Mouse (Mus musculus): ENCODE measurements around the gene Mtcl1. TPM values are rescaled to one million over a fixed set of nuclear protein-coding genes. Genes with fewer than 3 reads are reported as not detected.

Gene Mtcl1
- polyA plus RNA-seq, 1 experiment = 6.2 TPM

DNA sequence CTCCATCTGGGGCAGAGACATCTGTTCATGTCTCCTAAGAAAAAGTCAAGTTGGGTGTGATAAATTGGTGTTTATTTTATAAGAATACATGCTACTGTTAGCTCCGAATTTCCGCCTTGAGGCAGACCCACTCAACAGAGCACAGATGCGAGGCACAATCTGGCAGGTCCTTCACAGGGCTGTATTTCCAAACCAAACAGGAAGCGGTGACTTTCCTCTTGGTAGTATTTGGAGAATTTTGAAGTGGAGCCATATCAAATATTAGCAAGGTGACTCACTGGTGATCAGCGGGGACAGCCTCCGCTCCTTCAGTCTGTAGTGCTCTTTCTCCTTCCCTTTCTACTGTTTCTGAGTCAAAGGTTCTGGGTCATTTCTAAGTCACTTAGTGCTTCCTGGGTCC is 97.3 kb downstream of the Mtcl1 start:
- H3K36me3 ChIP-seq (ENCODE audit: control insufficient read depth, insufficient read depth, low read length) = no peaks in the 10 kb centered on the region
- no peak for TF ChIP-seq POLR2A (IDR thresholded peaks at IDR 0.05; ENCODE audit: control insufficient read depth, extremely low read depth, insufficient read depth, low read length, poor library complexity)
- no peak for TF ChIP-seq CTCF (IDR thresholded peaks at IDR 0.05; ENCODE audit: borderline replicate concordance, control insufficient read depth, extremely low read depth, insufficient read depth, low read length, poor library complexity)
- H3K4me3 ChIP-seq (ENCODE audit: control insufficient read depth, insufficient read depth, low read length) = no peak overlapping the region
- no peaks in the 10 kb centered on the region for H3K27me3 ChIP-seq (ENCODE audit: control insufficient read depth, insufficient read depth, low read length)
- 91% methylated on average over 6 of the region's 6 CpGs for WGBS
- no peaks in the 10 kb centered on the region for H3K4me1 ChIP-seq (replicated peaks; ENCODE audit: control insufficient read depth, insufficient read depth, low read length)
- no peak overlapping the region for H3K27ac ChIP-seq (ENCODE audit: control insufficient read depth, insufficient read depth, low read length)
- no peak for DNase-seq

DNA sequence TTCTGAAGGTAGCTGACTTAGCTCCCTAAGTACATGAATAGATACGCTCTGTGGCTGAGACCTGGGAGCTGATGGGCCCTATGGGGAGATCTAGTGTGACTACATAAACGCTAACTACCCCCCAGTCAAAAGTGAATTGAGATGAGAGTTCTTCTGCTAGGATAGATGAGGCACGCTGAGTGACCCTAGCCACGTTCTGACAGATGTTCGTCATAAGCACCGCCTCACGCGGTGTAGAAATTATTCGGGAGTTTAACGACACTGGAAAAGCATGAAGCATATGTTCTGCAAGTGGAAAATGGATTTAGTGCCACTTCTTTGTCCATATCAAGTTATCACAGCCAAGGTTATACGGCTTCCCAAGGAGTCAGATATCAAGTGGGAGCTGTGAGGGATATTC is 98.9 kb downstream of the Mtcl1 start:
- DNase-seq = no peak
- TF ChIP-seq CTCF (IDR thresholded peaks at IDR 0.05; ENCODE audit: borderline replicate concordance, control insufficient read depth, extremely low read depth, insufficient read depth, low read length, poor library complexity) (no peak), POLR2A (IDR thresholded peaks at IDR 0.05; ENCODE audit: control insufficient read depth, extremely low read depth, insufficient read depth, low read length, poor library complexity) (no peak)
- WGBS = 93% methylated on average over 11 of the region's 11 CpGs
- Histone ChIP-seq H3K27ac (ENCODE audit: control insufficient read depth, insufficient read depth, low read length) (no peak overlapping the region), H3K27me3 (ENCODE audit: control insufficient read depth, insufficient read depth, low read length) (no peaks in the 10 kb centered on the region), H3K36me3 (ENCODE audit: control insufficient read depth, insufficient read depth, low read length) (no peaks in the 10 kb centered on the region), H3K4me3 (ENCODE audit: control insufficient read depth, insufficient read depth, low read length) (no peak overlapping the region), H3K4me1 (replicated peaks; ENCODE audit: control insufficient read depth, insufficient read depth, low read length) (no peaks in the 10 kb centered on the region)

DNA sequence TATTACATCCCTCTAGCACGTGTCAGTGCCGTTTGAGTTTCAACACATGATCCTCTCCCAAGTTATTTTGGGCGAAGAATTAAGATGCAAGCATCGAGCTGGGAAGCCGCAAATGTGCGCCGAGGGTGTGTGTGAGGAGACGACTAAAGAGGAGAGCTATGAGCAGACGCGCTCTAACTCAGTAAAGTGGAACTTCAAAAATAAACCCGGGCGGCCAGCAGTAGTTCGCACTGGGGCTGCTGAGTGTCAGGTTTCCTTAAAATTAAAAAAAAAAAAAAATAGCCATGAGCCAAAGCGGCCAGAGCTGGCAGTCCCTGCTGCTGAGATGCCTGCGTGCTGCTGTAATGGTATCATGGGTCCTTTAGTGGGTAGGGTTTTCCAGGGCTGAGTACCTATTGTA is 99.4 kb downstream of the Mtcl1 start:
- DNase-seq = no peak
- Histone ChIP-seq H3K27ac (ENCODE audit: control insufficient read depth, insufficient read depth, low read length) (no peak overlapping the region), H3K4me1 (replicated peaks; ENCODE audit: control insufficient read depth, insufficient read depth, low read length) (no peaks in the 10 kb centered on the region), H3K36me3 (ENCODE audit: control insufficient read depth, insufficient read depth, low read length) (no peaks in the 10 kb centered on the region), H3K4me3 (ENCODE audit: control insufficient read depth, insufficient read depth, low read length) (no peak overlapping the region), H3K27me3 (ENCODE audit: control insufficient read depth, insufficient read depth, low read length) (no peaks in the 10 kb centered on the region)
- 86% methylated on average over 15 of the region's 15 CpGs for WGBS
- TF ChIP-seq CTCF (IDR thresholded peaks at IDR 0.05; ENCODE audit: borderline replicate concordance, control insufficient read depth, extremely low read depth, insufficient read depth, low read length, poor library complexity) (no peak), POLR2A (IDR thresholded peaks at IDR 0.05; ENCODE audit: control insufficient read depth, extremely low read depth, insufficient read depth, low read length, poor library complexity) (no peak)

DNA sequence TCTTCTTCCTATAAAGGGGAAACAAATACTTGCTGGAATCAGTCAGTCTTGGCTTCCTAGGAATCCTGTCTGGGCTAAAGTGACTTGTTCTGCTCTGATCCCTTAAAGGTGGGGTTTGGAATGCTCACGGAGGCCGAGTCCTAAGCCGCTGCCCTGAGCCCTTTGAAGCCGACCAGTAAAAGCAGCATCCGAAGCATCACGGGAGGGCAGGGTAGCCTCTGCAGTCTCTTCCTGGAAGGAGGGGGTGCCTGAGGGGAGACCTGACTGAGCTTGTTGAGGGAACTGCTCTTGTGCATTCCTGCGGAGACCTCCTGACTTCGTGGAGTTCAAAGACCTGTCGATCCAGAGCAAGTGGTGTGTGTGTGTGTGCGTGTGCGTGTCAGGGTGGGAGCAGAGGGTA is 103.2 kb downstream of the Mtcl1 start:
- Histone ChIP-seq H3K27ac (ENCODE audit: control insufficient read depth, insufficient read depth, low read length) (no peak overlapping the region), H3K4me1 (replicated peaks; ENCODE audit: control insufficient read depth, insufficient read depth, low read length) (no peaks in the 10 kb centered on the region), H3K36me3 (ENCODE audit: control insufficient read depth, insufficient read depth, low read length) (no peaks in the 10 kb centered on the region), H3K4me3 (ENCODE audit: control insufficient read depth, insufficient read depth, low read length) (no peak overlapping the region), H3K27me3 (ENCODE audit: control insufficient read depth, insufficient read depth, low read length) (no peaks in the 10 kb centered on the region)
- TF ChIP-seq POLR2A (IDR thresholded peaks at IDR 0.05; ENCODE audit: control insufficient read depth, extremely low read depth, insufficient read depth, low read length, poor library complexity) (no peak), CTCF (IDR thresholded peaks at IDR 0.05; ENCODE audit: borderline replicate concordance, control insufficient read depth, extremely low read depth, insufficient read depth, low read length, poor library complexity) (no peak)
- DNase-seq = no peak
- 89% methylated on average over 11 of the region's 11 CpGs for WGBS

GRCm38 (mm10) chr17:66345680-66346079 is 103.9 kb downstream of the Mtcl1 start:
- Histone ChIP-seq H3K4me3 (ENCODE audit: control insufficient read depth, insufficient read depth, low read length) (no peak overlapping the region), H3K36me3 (ENCODE audit: control insufficient read depth, insufficient read depth, low read length) (no peaks in the 10 kb centered on the region), H3K27me3 (ENCODE audit: control insufficient read depth, insufficient read depth, low read length) (no peaks in the 10 kb centered on the region), H3K27ac (ENCODE audit: control insufficient read depth, insufficient read depth, low read length) (no peak overlapping the region), H3K4me1 (replicated peaks; ENCODE audit: control insufficient read depth, insufficient read depth, low read length) (no peaks in the 10 kb centered on the region)
- WGBS = 93% methylated on average over 15 of the region's 15 CpGs
- no peak for DNase-seq
- TF ChIP-seq POLR2A (IDR thresholded peaks at IDR 0.05; ENCODE audit: control insufficient read depth, extremely low read depth, insufficient read depth, low read length, poor library complexity) (no peak), CTCF (IDR thresholded peaks at IDR 0.05; ENCODE audit: borderline replicate concordance, control insufficient read depth, extremely low read depth, insufficient read depth, low read length, poor library complexity) (no peak)

- Histone ChIP-seq H3K36me3 (ENCODE audit: control insufficient read depth, insufficient read depth, low read length) (no peaks in the 10 kb centered on the region), H3K4me3 (ENCODE audit: control insufficient read depth, insufficient read depth, low read length) (no peak overlapping the region), H3K27ac (ENCODE audit: control insufficient read depth, insufficient read depth, low read length) (no peak overlapping the region), H3K27me3 (ENCODE audit: control insufficient read depth, insufficient read depth, low read length) (no peaks in the 10 kb centered on the region), H3K4me1 (replicated peaks; ENCODE audit: control insufficient read depth, insufficient read depth, low read length) (no peaks in the 10 kb centered on the region)
- 95% methylated on average over 18 of the region's 18 CpGs for WGBS
- no peak for TF ChIP-seq CTCF (IDR thresholded peaks at IDR 0.05; ENCODE audit: borderline replicate concordance, control insufficient read depth, extremely low read depth, insufficient read depth, low read length, poor library complexity)
- TF ChIP-seq POLR2A (IDR thresholded peaks at IDR 0.05; ENCODE audit: control insufficient read depth, extremely low read depth, insufficient read depth, low read length, poor library complexity) = no peak
- no peak for DNase-seq
These were observed 106.6 kb downstream of the Mtcl1 start for GRCm38 (mm10) chr17:66342932-66343331.

GRCm38 (mm10) chr17:66341670-66342069 is 107.9 kb downstream of the Mtcl1 start:
- 79% methylated on average over 6 of the region's 6 CpGs for WGBS
- TF ChIP-seq POLR2A (IDR thresholded peaks at IDR 0.05; ENCODE audit: control insufficient read depth, extremely low read depth, insufficient read depth, low read length, poor library complexity) (no peak), CTCF (IDR thresholded peaks at IDR 0.05; ENCODE audit: borderline replicate concordance, control insufficient read depth, extremely low read depth, insufficient read depth, low read length, poor library complexity) (no peak)
- H3K27ac ChIP-seq (ENCODE audit: control insufficient read depth, insufficient read depth, low read length) = no peak overlapping the region
- DNase-seq = no peak
- no peaks in the 10 kb centered on the region for H3K4me1 ChIP-seq (replicated peaks; ENCODE audit: control insufficient read depth, insufficient read depth, low read length)
- H3K36me3 ChIP-seq (ENCODE audit: control insufficient read depth, insufficient read depth, low read length) = no peaks in the 10 kb centered on the region
- no peaks in the 10 kb centered on the region for H3K27me3 ChIP-seq (ENCODE audit: control insufficient read depth, insufficient read depth, low read length)
- H3K4me3 ChIP-seq (ENCODE audit: control insufficient read depth, insufficient read depth, low read length) = no peak overlapping the region
